Mouse (Mus musculus) liver, embryonic 14.5 days (tissue): ENCODE results near the gene P2ry6. TPM values are rescaled to one million over a fixed set of nuclear protein-coding genes. Genes with fewer than 3 reads are reported as not detected.
A peak's percentile ranks its signal among the peaks of the same experiment; 100 is the strongest.

Source experiments
- ATAC-seq: fragments of 200-750 bp; cut with Nextera tagmentation; 2 replicates; pipeline ENCODE4 v1.8.0; 2017; ENCODE audit warnings: moderate number of reproducible peaks, mild to moderate bottlenecking, moderate library complexity; ENCODE audit not compliant: insufficient read depth
- DNase-seq, 3 experiments: peaks; one replicate each; pipeline ENCODE4 v3.0.0-alpha.2; 2012 to 2013; ENCODE audit warnings: low read depth in 3 of 3, low spot score in 3 of 3
- H3K27ac ChIP-seq: fragments of 300-500 bp; sonication (generic); 2 replicates; pipeline ENCODE4 v1.5.1; 2014; ENCODE audit warnings: moderate library complexity, mild to moderate bottlenecking, control low read depth, inconsistent platforms
- H3K27me3 ChIP-seq: fragments of 300-500 bp; sonication (generic); 2 replicates; pipeline ENCODE4 v1.6.1; 2014; ENCODE audit warnings: mild to moderate bottlenecking, low read length, moderate library complexity; ENCODE audit not compliant: control insufficient read depth, insufficient read depth
- H3K36me3 ChIP-seq: fragments of 300-500 bp; sonication (generic); replicated peaks from 2 replicates; pipeline ENCODE4 v1.6.1; 2014; ENCODE audit warnings: low read depth; ENCODE audit not compliant: control insufficient read depth, insufficient read depth
- H3K4me1 ChIP-seq, 2 experiments: fragments of 200-500 bp in 1 of 2; fragments of 300-500 bp in 1 of 2; sonication (generic) in 1 of 2; replicated peaks; 2 replicates each; pipeline ENCODE4 v1.6.1; 2012 to 2014; ENCODE audit warnings: antibody characterized with exemption in 1 of 2, inconsistent platforms in 1 of 2, low read length in 1 of 2; ENCODE audit not compliant: control insufficient read depth in 2 of 2, insufficient read depth in 2 of 2
- H3K4me2 ChIP-seq: fragments of 300-500 bp; sonication (generic); 2 replicates; pipeline ENCODE4 v1.6.1; 2014; ENCODE audit warnings: low read depth, mild to moderate bottlenecking, control low read depth, moderate library complexity
- H3K4me3 ChIP-seq, 2 experiments: fragments of 200-500 bp in 1 of 2; fragments of 300-500 bp in 1 of 2; sonication (generic) in 1 of 2; 2 replicates each; pipeline ENCODE4 v1.5.1; 2012 to 2014; ENCODE audit warnings: low read depth in 2 of 2, low read length in 2 of 2, mild to moderate bottlenecking in 2 of 2, control low read depth in 1 of 2, inconsistent platforms in 1 of 2, moderate library complexity in 1 of 2; ENCODE audit not compliant: insufficient read depth in 1 of 2
- H3K9ac ChIP-seq: fragments of 300-500 bp; sonication (generic); replicated peaks from 2 replicates; pipeline ENCODE4 v1.6.1; 2014; ENCODE audit warnings: mild to moderate bottlenecking, control low read depth, moderate library complexity
- H3K9me3 ChIP-seq: fragments of 300-500 bp; sonication (generic); 2 replicates; pipeline ENCODE4 v1.6.1; 2016; ENCODE audit warnings: low read length, mixed read lengths; ENCODE audit not compliant: control insufficient read depth
- CTCF ChIP-seq: IDR thresholded peaks from 2 replicates; pipeline ENCODE4 v1.5.1; 2016; ENCODE audit warnings: antibody characterized with exemption, low read depth, control low read depth
- EP300 ChIP-seq: IDR thresholded peaks from 2 replicates; pipeline ENCODE4 v1.6.1; 2016; ENCODE audit warnings: antibody characterized with exemption, low read depth
- WGBS: fragments of 180-500 bp; shearing (Covaris S2); extraction: QIAGEN DNeasy Blood & Tissue Kit; methylation state at CpG from one replicate; pipeline ENCODE4 v1.1.7; 2014; ENCODE audit not compliant: insufficient replicate concordance; 5-methylcytosine and 5-hydroxymethylcytosine counted together
- polyA plus RNA-seq, 2 experiments: library from polyadenylated mRNA; depleted of rRNA in 1 of 2; stranded (reverse) in 1 of 2; unstranded in 1 of 2; fragments of >200 nt; fragmentation: Nextera tagmentation in 1 of 2; extraction: Ambion mirVana in 1 of 2; gene quantifications; 2 replicates each; pipeline versions ENCODE4 v1.2.1 to v1.2.3; 2012 to 2014

Gene P2ry6
- 2.0 and 2.9 TPM in 2 replicates for polyA plus RNA-seq (2012; rRNA removed)
- polyA plus RNA-seq (2014; fragmentation: Nextera tagmentation; extraction: Ambion mirVana), result 2.9 TPM in 2 replicates

GRCm38 (mm10) chr7:100974135-100974903 is at the start of gene P2ry6:
P2ry6 (minus strand) TSS chr7:100974649.
- Histone ChIP-seq H3K36me3 (no peaks in the 10 kb centered on the region), H3K27ac (no peak within 1 kb of the TSS), H3K4me1 (peaks cover 0 to 4% of the 10 kb centered on the region in 2 experiments; a peak in 1 of 4 replicates), H3K4me3 (no peak within 1 kb of the TSS), H3K4me2 (peak within 1 kb of the TSS; percentile 57), H3K9me3 (no peaks in the 10 kb centered on the region), H3K27me3 (peaks cover 18% of the 10 kb centered on the region), H3K9ac (no peak within 1 kb of the TSS)
- ATAC-seq, result no peak
- WGBS, result 5% methylated on average over 36 of the region's 36 CpGs
- DNase-seq, result no peak
- TF ChIP-seq CTCF (no peak), EP300 (no peak)

- no peak overlapping the region for H3K9ac ChIP-seq
- no peak for TF ChIP-seq CTCF
- no peak for TF ChIP-seq EP300
- no peaks in the 10 kb centered on the region for H3K9me3 ChIP-seq
- no peak for DNase-seq
- H3K27ac ChIP-seq, result no peak overlapping the region
- no peak overlapping the region for H3K4me2 ChIP-seq
- no peak overlapping the region for H3K4me3 ChIP-seq
- H3K4me1 ChIP-seq, result no peaks in the 10 kb centered on the region
- no peak for ATAC-seq
- H3K36me3 ChIP-seq, result no peaks in the 10 kb centered on the region
- WGBS, result 46% methylated on average over 6 of the region's 6 CpGs
- peaks cover 4% of the 10 kb centered on the region for H3K27me3 ChIP-seq
Measured at GRCm38 (mm10) chr7:101017492-101017891, 43.0 kb upstream of the P2ry6 start.

GRCm38 (mm10) chr7:101017021-101017461 is 42.6 kb upstream of the P2ry6 start:
- H3K9me3 ChIP-seq, result no peaks in the 10 kb centered on the region
- no peaks in the 10 kb centered on the region for H3K4me1 ChIP-seq
- no peak for DNase-seq
- no peak overlapping the region for H3K27ac ChIP-seq
- H3K36me3 ChIP-seq, result no peaks in the 10 kb centered on the region
- TF ChIP-seq EP300, result no peak
- no peak for TF ChIP-seq CTCF
- ATAC-seq, result no peak
- 63% methylated on average over 7 of the region's 7 CpGs for WGBS
- no peak overlapping the region for H3K4me2 ChIP-seq
- H3K4me3 ChIP-seq, result no peak overlapping the region
- H3K9ac ChIP-seq, result no peak overlapping the region
- H3K27me3 ChIP-seq, result peaks cover 8% of the 10 kb centered on the region

GRCm38 (mm10) chr7:101014985-101015384 is 40.5 kb upstream of the P2ry6 start:
- 45% methylated on average over 1 of the region's 1 CpGs for WGBS
- DNase-seq (no peak), ATAC-seq (no peak)
- H3K27me3 ChIP-seq, result peaks cover 16% of the 10 kb centered on the region
- H3K9me3 ChIP-seq, result no peaks in the 10 kb centered on the region
- TF ChIP-seq EP300 (no peak), CTCF (no peak)
- no peak overlapping the region for H3K27ac ChIP-seq
- H3K4me1 ChIP-seq, result 0 out of 4 replicates have a peak, but pooled peaks cover 0 to 2% of the 10 kb centered on the region in 2 experiments
- H3K36me3 ChIP-seq, result no peaks in the 10 kb centered on the region
- no peak overlapping the region for H3K4me2 ChIP-seq
- no peak overlapping the region for H3K9ac ChIP-seq
- no peak overlapping the region for H3K4me3 ChIP-seq

- 0 out of 4 replicates have a peak, but pooled peaks cover 0 to 2% of the 10 kb centered on the region in 2 experiments for H3K4me1 ChIP-seq
Measured at GRCm38 (mm10) chr7:101014041-101014440, 39.6 kb upstream of the P2ry6 start.

More at GRCm38 (mm10) chr7:101014041-101014440, 39.6 kb upstream of the P2ry6 start:
- DNase-seq (no peak), ATAC-seq (no peak)
- 52% methylated on average over 9 of the region's 9 CpGs for WGBS
- H3K4me2 ChIP-seq, result no peak overlapping the region
- H3K9me3 ChIP-seq, result no peaks in the 10 kb centered on the region
- H3K27ac ChIP-seq, result no peak overlapping the region
- no peaks in the 10 kb centered on the region for H3K36me3 ChIP-seq
- TF ChIP-seq EP300 (no peak), CTCF (no peak)
- no peak overlapping the region for H3K4me3 ChIP-seq
- peaks cover 16% of the 10 kb centered on the region for H3K27me3 ChIP-seq
- H3K9ac ChIP-seq, result no peak overlapping the region
